Mouse (Mus musculus): ENCODE measurements at regions not wholly inside any gene's neighbourhood (a gene's known extent, or its start where the extent isn't known, plus 50 kb on each side); places are given as distances from the start of the nearest gene placed in this dataset.
A peak's percentile ranks its signal among the peaks of the same experiment; 100 is the strongest.

DNA sequence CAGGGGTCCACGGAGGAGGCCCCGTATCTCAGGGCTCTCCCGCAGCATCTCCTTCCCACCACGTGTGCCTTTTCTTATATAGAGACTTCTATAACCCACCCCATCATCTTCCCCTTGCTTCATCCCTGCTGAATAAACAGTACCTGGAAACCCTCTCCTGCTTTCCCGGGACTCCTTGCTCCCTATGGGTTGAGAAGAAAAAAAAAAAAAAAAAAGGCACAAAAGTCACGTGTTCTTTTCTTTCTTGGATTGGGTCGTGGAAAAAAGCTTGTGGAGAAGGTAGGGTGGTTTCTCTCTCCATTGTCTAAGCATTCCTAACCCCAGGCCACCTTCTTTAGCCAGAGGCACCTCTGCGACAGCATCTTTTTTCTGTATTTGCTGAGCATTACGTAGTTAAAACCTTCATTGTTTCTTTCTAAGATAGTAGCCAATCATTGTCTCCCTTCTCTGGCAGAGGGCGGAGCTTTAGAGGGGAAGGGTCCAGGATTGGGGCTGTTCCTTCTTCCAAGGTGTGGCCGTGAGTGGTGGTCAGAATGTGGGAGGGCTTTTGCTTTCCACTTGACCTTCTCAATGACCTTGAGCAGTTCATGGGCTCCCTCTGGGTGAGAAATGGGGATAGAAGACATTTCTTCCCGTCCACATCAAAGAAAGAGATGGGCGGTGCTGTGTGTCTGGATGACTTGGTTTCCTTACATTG is 78.7 kb upstream of the Mphosph6 start:
- H3K27me3 ChIP-seq = no peaks in the 10 kb centered on the region
- H3K9me3 ChIP-seq = no peaks in the 10 kb centered on the region
- H3K4me1 ChIP-seq = no peaks in the 10 kb centered on the region
- no peak overlapping the region for H3K4me3 ChIP-seq (replicated peaks)
- WGBS = 63% methylated on average over 13 of the region's 13 CpGs
- H3K9ac ChIP-seq = no peak overlapping the region
- no peak overlapping the region for H3K27ac ChIP-seq
- no peak for ATAC-seq (ENCODE audit: low FRiP score)
- H3K36me3 ChIP-seq (replicated peaks) = no peaks in the 10 kb centered on the region
- no peak overlapping the region for H3K4me2 ChIP-seq

DNA sequence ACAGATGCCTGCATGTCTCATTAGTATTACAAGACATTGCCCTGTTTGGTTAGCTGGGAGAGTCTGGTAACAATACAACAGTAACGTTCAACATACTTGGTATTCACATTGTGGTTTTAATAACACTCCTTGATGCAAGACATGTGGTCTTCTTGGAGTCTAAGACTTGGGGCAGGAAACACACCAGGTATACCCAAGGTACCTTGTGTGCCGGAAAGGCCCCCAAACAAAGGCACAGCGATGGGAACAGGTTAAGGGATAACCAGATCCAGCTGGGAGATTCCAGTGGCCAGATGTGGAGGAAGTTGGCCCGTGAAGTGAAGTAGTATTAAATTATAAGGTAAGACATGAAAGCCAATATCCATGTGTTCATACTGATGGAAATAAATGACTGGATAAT is 71.9 kb upstream of the Mphosph6 start:
- 70% methylated on average over 4 of the region's 4 CpGs for WGBS
- no peaks in the 10 kb centered on the region for H3K4me1 ChIP-seq

DNA sequence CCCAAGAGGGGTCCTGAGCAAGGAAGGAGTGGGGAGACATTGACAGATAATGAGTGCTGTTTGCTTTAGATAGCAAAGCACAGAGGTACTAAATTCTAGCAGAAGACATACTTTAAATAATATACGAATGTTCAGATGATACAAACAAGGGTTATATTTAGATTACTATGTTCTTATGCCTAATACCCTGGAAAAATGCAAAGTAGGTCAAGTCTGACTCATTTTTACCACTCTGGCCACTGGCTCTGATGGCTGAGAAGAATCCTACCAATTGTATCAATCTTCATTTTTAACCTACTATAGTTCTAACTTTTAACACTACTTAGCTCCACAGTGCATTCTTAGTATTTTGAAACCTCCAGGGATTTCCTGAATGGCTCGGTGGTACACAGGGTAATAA is 65.4 kb upstream of the Mphosph6 start:
- Histone ChIP-seq H3K9ac (no peak overlapping the region), H3K27me3 (0 out of 2 replicates have a peak, but pooled peaks cover 4% of the 10 kb centered on the region), H3K4me3 (replicated peaks) (no peak overlapping the region), H3K4me2 (no peak overlapping the region), H3K27ac (no peak overlapping the region), H3K9me3 (no peaks in the 10 kb centered on the region), H3K4me1 (peaks cover 11% of the 10 kb centered on the region), H3K36me3 (replicated peaks) (no peaks in the 10 kb centered on the region)
- WGBS = 84% methylated on average over 2 of the region's 2 CpGs
- ATAC-seq (ENCODE audit: low FRiP score) = no peak

More for the DNA sequence above, 71.9 kb upstream of the Mphosph6 start:
- H3K36me3 ChIP-seq (replicated peaks) = no peaks in the 10 kb centered on the region
- H3K9me3 ChIP-seq = no peaks in the 10 kb centered on the region
- no peak for ATAC-seq (ENCODE audit: low FRiP score)
- H3K27ac ChIP-seq = no peak overlapping the region
- H3K27me3 ChIP-seq = no peaks in the 10 kb centered on the region
- H3K4me2 ChIP-seq = no peak overlapping the region
- H3K4me3 ChIP-seq (replicated peaks) = no peak overlapping the region
- no peak overlapping the region for H3K9ac ChIP-seq

- peak; percentile 61; the same call in 1 of the 2 replicates for ATAC-seq (ENCODE audit: low FRiP score)
- H3K36me3 ChIP-seq (replicated peaks) = no peaks in the 10 kb centered on the region
- 0 out of 2 replicates have a peak, but pooled peaks cover 4% of the 10 kb centered on the region for H3K27me3 ChIP-seq
- no peaks in the 10 kb centered on the region for H3K9me3 ChIP-seq
- H3K4me2 ChIP-seq = no peak overlapping the region
- no peak overlapping the region for H3K9ac ChIP-seq
- peaks cover 14% of the 10 kb centered on the region for H3K4me1 ChIP-seq
- WGBS = 26% methylated on average over 6 of the region's 6 CpGs
- no peak overlapping the region for H3K4me3 ChIP-seq (replicated peaks)
- H3K27ac ChIP-seq = no peak overlapping the region
These were observed 63.3 kb upstream of the Mphosph6 start for GRCm38 (mm10) chr8:117865014-117865413.

DNA sequence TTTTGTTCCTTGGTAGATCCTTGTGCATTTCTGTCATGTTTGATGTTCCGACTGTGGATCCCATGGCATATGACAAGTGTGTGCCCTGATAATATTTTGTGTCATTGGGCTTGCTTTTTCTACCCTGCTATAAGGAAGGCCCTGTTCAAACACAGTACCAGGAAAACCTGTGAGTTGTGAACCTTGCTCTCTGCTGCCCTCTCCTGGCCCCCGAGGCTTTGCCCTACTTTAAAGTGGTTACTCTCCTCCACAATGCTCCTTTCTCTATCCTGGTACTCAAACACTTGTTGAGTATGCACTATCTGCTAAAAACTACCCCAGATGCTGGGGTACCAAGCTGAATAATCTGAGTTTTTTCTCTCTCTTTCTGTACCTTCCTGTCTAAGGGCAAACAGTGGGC is 62.1 kb upstream of the Mphosph6 start:
- H3K4me2 ChIP-seq = no peak overlapping the region
- peaks cover 19% of the 10 kb centered on the region for H3K4me1 ChIP-seq
- H3K27me3 ChIP-seq = 0 out of 2 replicates have a peak, but pooled peaks cover 4% of the 10 kb centered on the region
- no peaks in the 10 kb centered on the region for H3K36me3 ChIP-seq (replicated peaks)
- no peak for ATAC-seq (ENCODE audit: low FRiP score)
- no peak overlapping the region for H3K4me3 ChIP-seq (replicated peaks)
- WGBS = 46% methylated on average over 2 of the region's 2 CpGs
- no peak overlapping the region for H3K9ac ChIP-seq
- H3K9me3 ChIP-seq = no peaks in the 10 kb centered on the region
- no peak overlapping the region for H3K27ac ChIP-seq

GRCm38 (mm10) chr8:117862318-117862717 is 60.6 kb upstream of the Mphosph6 start:
- peaks cover 19% of the 10 kb centered on the region for H3K4me1 ChIP-seq
- H3K4me3 ChIP-seq (replicated peaks) = no peak overlapping the region
- H3K4me2 ChIP-seq = no peak overlapping the region
- no peaks in the 10 kb centered on the region for H3K9me3 ChIP-seq
- no peak overlapping the region for H3K27ac ChIP-seq
- H3K9ac ChIP-seq = no peak overlapping the region
- 71% methylated on average over 2 of the region's 2 CpGs for whole genome bisulfite sequencing
- no peaks in the 10 kb centered on the region for H3K36me3 ChIP-seq (replicated peaks)
- H3K27me3 ChIP-seq = 0 out of 2 replicates have a peak, but pooled peaks cover 4% of the 10 kb centered on the region
- no peak for ATAC-seq (ENCODE audit: low FRiP score)

DNA sequence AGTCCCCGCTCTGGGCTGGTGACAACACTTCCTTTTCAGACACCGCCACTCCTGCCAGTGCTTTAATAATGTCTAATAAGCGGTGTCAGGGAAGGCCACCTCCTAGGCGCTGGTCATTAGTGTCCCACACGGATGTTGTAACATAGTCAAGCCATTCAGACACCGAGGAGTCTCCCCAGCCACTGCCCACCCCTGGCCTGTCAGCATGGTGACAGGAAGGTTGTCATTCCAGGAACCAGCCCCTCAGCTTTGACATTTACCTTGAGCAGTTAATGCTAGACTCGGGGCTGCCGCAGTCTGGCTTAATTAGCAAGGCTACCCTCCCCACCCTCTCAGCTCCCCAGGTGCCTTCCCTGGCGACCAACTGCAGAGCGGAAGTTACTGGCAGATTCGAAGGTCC is 58.0 kb upstream of the Mphosph6 start:
- Histone ChIP-seq H3K9ac (no peak overlapping the region), H3K4me3 (replicated peaks) (no peak overlapping the region)

DNA sequence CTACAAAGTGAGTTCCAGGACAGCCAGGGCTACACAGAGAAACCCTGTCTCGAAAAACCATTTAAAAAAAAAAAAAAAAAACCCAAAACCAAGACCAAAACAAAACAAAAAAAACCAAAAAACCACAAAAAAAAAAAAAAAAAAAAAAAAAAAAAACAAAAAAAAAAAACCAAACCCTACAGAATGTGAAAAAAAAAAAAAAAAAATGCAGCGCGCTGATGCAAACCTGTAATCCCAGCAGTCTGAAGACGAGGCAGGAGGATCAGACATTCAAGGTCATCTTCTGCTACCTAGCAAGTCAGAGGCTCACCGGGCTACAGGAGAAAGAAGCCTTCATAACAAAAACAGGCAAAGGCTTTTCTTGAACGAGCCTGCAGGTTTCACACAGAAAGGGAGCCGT is 57.4 kb upstream of the Mphosph6 start:
- no peak for ATAC-seq (ENCODE audit: low FRiP score)
- H3K9me3 ChIP-seq = no peaks in the 10 kb centered on the region
- 67% methylated on average over 7 of the region's 7 CpGs for WGBS
- H3K4me1 ChIP-seq = peaks cover 8% of the 10 kb centered on the region
- H3K9ac ChIP-seq = no peak overlapping the region
- H3K36me3 ChIP-seq (replicated peaks) = no peaks in the 10 kb centered on the region
- no peak overlapping the region for H3K4me2 ChIP-seq
- H3K27me3 ChIP-seq = 0 out of 2 replicates have a peak, but pooled peaks cover 4% of the 10 kb centered on the region
- H3K27ac ChIP-seq = no peak overlapping the region
- H3K4me3 ChIP-seq (replicated peaks) = no peak overlapping the region

More for the DNA sequence above, 58.0 kb upstream of the Mphosph6 start:
- ATAC-seq (ENCODE audit: low FRiP score) = peak; percentile 57; the same call in 1 of the 2 replicates
- H3K9me3 ChIP-seq = no peaks in the 10 kb centered on the region
- 5% methylated on average over 11 of the region's 11 CpGs for WGBS
- 0 out of 2 replicates have a peak, but pooled peaks cover 4% of the 10 kb centered on the region for H3K27me3 ChIP-seq
- H3K27ac ChIP-seq = no peak overlapping the region
- peak overlapping the region; percentile 40 for H3K4me2 ChIP-seq
- H3K36me3 ChIP-seq (replicated peaks) = no peaks in the 10 kb centered on the region
- peaks cover 11% of the 10 kb centered on the region for H3K4me1 ChIP-seq

DNA sequence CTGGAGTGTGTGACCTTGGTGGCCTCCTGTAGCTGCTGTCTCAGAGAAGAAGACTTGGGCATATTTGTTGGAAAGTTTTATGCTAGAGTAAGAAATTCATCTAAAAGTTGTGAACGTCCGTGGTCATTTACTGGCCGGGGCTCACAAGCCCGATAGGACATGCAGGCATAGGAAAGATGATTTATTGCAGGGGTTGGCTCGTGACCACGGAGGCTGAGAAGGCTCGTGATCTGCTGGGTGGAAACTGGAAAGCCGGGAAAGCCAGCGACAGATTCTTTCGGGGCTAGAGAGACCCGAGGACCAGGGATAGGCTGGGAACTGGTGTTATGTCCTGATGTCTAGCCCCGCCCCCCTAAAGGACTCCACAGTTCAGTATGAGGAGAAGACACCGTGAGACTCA is 54.4 kb upstream of the Mphosph6 start:
- Histone ChIP-seq H3K27me3 (no peaks in the 10 kb centered on the region), H3K4me1 (peaks cover 8% of the 10 kb centered on the region), H3K9ac (no peak overlapping the region), H3K27ac (no peak overlapping the region), H3K4me3 (replicated peaks) (no peak overlapping the region), H3K36me3 (replicated peaks) (no peaks in the 10 kb centered on the region), H3K9me3 (no peaks in the 10 kb centered on the region), H3K4me2 (no peak overlapping the region)
- ATAC-seq (ENCODE audit: low FRiP score) = no peak
- WGBS = 86% methylated on average over 13 of the region's 13 CpGs

- H3K4me3 ChIP-seq (replicated peaks) = no peak overlapping the region
- no peak overlapping the region for H3K27ac ChIP-seq
- H3K9ac ChIP-seq = no peak overlapping the region
- no peak for ATAC-seq (ENCODE audit: low FRiP score)
- WGBS = 85% methylated on average over 7 of the region's 7 CpGs
- no peak overlapping the region for H3K4me2 ChIP-seq
- no peaks in the 10 kb centered on the region for H3K27me3 ChIP-seq
- H3K36me3 ChIP-seq (replicated peaks) = no peaks in the 10 kb centered on the region
- no peaks in the 10 kb centered on the region for H3K9me3 ChIP-seq
- H3K4me1 ChIP-seq = peaks cover 5% of the 10 kb centered on the region
These were observed 53.3 kb upstream of the Mphosph6 start for GRCm38 (mm10) chr8:117854942-117855491.

DNA sequence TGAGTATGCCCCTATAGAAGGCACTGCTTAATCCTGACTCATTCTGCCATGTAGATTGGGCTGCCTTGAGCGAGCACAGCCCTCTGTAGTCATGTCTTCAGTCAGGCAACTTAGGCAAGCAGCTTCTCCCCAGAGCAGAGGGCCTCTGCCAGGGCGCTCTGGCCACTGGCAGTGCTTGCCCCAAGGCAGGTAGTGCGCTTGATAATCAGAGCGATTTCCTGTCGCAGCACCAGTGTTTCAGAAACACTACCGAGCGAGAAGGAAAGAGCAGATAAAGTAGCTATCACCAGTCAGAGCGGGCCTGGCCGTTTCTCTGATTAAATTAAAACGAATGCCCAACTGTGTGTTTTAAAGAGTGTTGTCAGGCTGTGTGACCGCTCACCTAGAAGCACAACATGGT is 52.6 kb upstream of the Mphosph6 start:
- ATAC-seq (ENCODE audit: low FRiP score) = no peak
- no peaks in the 10 kb centered on the region for H3K4me1 ChIP-seq
- WGBS = 91% methylated on average over 11 of the region's 11 CpGs

DNA sequence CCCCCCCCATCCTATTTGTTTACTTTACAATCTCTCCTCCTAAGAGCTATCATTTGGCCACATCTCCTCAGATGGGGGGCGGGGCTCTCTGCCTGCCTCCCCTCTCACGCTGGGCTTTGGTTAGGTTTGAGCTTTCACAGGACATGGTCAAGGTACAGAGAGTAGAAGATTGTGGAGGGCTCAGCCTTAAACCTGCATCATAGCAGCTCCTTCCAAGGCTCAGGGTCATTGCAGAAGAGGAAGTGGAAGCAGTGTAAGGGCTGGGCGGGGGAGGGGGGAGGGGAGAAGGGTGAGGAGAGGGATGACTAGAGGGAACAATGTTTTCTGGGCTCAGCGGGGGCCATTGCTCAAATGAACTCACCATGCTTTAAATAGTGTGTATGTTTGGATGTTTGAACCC is 51.7 kb upstream of the Mphosph6 start:
- Histone ChIP-seq H3K4me1 (no peaks in the 10 kb centered on the region), H3K4me2 (no peak overlapping the region), H3K4me3 (replicated peaks) (no peak overlapping the region), H3K27ac (no peak overlapping the region), H3K27me3 (no peaks in the 10 kb centered on the region), H3K9ac (no peak overlapping the region), H3K36me3 (replicated peaks) (no peaks in the 10 kb centered on the region), H3K9me3 (no peaks in the 10 kb centered on the region)
- ATAC-seq (ENCODE audit: low FRiP score) = no peak
- 63% methylated on average over 4 of the region's 4 CpGs for WGBS

More for the DNA sequence above, 52.6 kb upstream of the Mphosph6 start:
- no peak overlapping the region for H3K9ac ChIP-seq
- no peak overlapping the region for H3K4me2 ChIP-seq
- no peaks in the 10 kb centered on the region for H3K36me3 ChIP-seq (replicated peaks)
- no peak overlapping the region for H3K27ac ChIP-seq
- no peaks in the 10 kb centered on the region for H3K27me3 ChIP-seq
- H3K9me3 ChIP-seq = no peaks in the 10 kb centered on the region
- no peak overlapping the region for H3K4me3 ChIP-seq (replicated peaks)

DNA sequence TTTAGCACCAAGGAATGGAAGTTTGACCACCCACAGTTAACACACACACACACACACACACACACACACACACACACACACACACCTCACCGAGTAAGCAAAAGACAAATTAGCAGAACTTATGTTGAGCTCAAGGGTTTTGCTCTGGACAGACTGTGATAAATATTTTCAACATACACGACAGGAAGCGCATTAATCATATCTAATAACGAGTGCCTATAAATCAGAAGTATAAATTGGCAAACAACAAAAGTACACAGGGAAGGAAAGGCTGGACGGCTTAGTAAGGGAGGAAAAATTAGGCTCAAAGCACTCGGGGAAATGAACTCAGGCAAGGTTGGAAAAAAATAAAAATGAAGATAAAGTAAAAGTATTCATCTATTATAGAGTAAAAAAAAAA is 50.8 kb upstream of the Mphosph6 start:
- WGBS = 83% methylated on average over 6 of the region's 6 CpGs
- H3K4me3 ChIP-seq (replicated peaks) = no peak overlapping the region

More for the DNA sequence above, 50.8 kb upstream of the Mphosph6 start:
- no peak overlapping the region for H3K4me2 ChIP-seq
- no peaks in the 10 kb centered on the region for H3K4me1 ChIP-seq
- H3K36me3 ChIP-seq (replicated peaks) = no peaks in the 10 kb centered on the region
- no peak overlapping the region for H3K27ac ChIP-seq
- H3K27me3 ChIP-seq = no peaks in the 10 kb centered on the region
- no peak overlapping the region for H3K9ac ChIP-seq
- no peak for ATAC-seq (ENCODE audit: low FRiP score)
- no peaks in the 10 kb centered on the region for H3K9me3 ChIP-seq

Data from forebrain, embryonic 12.5 days (tissue).